In genomic region chr12:73354521-73354920, GRCm38 (mm10) we compare ENCODE assay signal across 21 mouse cellular contexts.
DNase-seq lines count a peak whose midpoint lies in the region; ATAC-seq and TF ChIP-seq lines count a peak whose summit lies in the region.
"Had no signal": no experiment of that assay in that cellular context is flagged by ENCODE, and none has a peak within 500 bp of the region (broad histone marks: within the 10 kb centered on the region; RNA-seq: fewer than 3 reads in every experiment).

No protein-coding gene starts in this region.

- DNase-seq in cerebellum, postnatal 10 days, result peak; percentile 51 to 67
- no peak for DNase-seq in cerebellum, adult 9-10 months
- peak; percentile 66 for DNase-seq in midbrain, embryonic 11.5 days (ENCODE audit: low spot score, missing footprints)
- DNase-seq in midbrain, embryonic 10.5 days (ENCODE audit: low spot score), result no peak
- DNase-seq in brain, embryonic 14.5 days (ENCODE audit: low read depth), result peak; percentile 59
- DNase-seq: cerebellum, adult 18-20 months; gastrocnemius, postnatal 25 days; heart, adult 18-20 months; heart, postnatal 10 days; kidney, adult 9 months; lung, postnatal 14 days; thymus, adult 18-20 months; thymus, postnatal 4 days had no signal

- H3K4me1 ChIP-seq in kidney, embryonic 15.5 days, result peaks cover 16% of the 10 kb centered on the region
- peaks cover 16% of the 10 kb centered on the region for H3K4me1 ChIP-seq in kidney, embryonic 16.5 days (ENCODE audit: insufficient read depth, low read length)
- H3K4me1 ChIP-seq in midbrain, embryonic 11.5 days (ENCODE audit: control insufficient read depth, insufficient read depth, low read length), result no peaks in the 10 kb centered on the region
- H3K4me1 ChIP-seq in midbrain, embryonic 10.5 days, result peaks cover 16% of the 10 kb centered on the region

- no peak overlapping the region for H3K9ac ChIP-seq in kidney, embryonic 15.5 days
- H3K9ac ChIP-seq in kidney, embryonic 16.5 days (replicated peaks; ENCODE audit: low read length), result no peak overlapping the region
- H3K9ac ChIP-seq in midbrain, embryonic 11.5 days (ENCODE audit: low read length), result no peak overlapping the region
- H3K9ac ChIP-seq: embryonic facial prominence, embryonic 15.5 days; heart, embryonic 12.5 days; hindbrain, embryonic 13.5 days; midbrain, embryonic 13.5 days had no signal

- no peak overlapping the region for H3K4me3 ChIP-seq in kidney, embryonic 15.5 days (replicated peaks)
- no peak overlapping the region for H3K4me3 ChIP-seq in kidney, embryonic 16.5 days (ENCODE audit: low read length)
- H3K4me3 ChIP-seq in midbrain, embryonic 11.5 days (ENCODE audit: low read depth, low read length), result no peak overlapping the region
- H3K4me3 ChIP-seq in midbrain, embryonic 10.5 days, result no peak overlapping the region
- H3K4me3 ChIP-seq: embryonic facial prominence, embryonic 15.5 days; heart, embryonic 12.5 days; hindbrain, embryonic 13.5 days; midbrain, embryonic 13.5 days had no signal

- TF ChIP-seq POLR2A in brain, embryonic 14.5 days (IDR thresholded peaks at IDR 0.05; ENCODE audit: borderline replicate concordance, extremely low read depth, insufficient read depth, insufficient read length, poor library complexity, severe bottlenecking), result no peak

- WGBS in kidney, embryonic 15.5 days, result 62% methylated on average over 4 of the region's 4 CpGs
- 56% methylated on average over 4 of the region's 4 CpGs for WGBS in kidney, embryonic 16.5 days
- 76% methylated on average over 4 of the region's 4 CpGs for WGBS in midbrain, embryonic 11.5 days
- WGBS in midbrain, embryonic 10.5 days, result 84% methylated on average over 4 of the region's 4 CpGs

- 0 out of 2 replicates have a peak, but pooled peaks have one; percentile 29 for ATAC-seq in kidney, embryonic 15.5 days (replicated peaks; ENCODE audit: low FRiP score)
- no peak for ATAC-seq in kidney, embryonic 16.5 days (ENCODE audit: low FRiP score, low TSS enrichment)
- no peak for ATAC-seq in midbrain, embryonic 11.5 days (ENCODE audit: low FRiP score)
- ATAC-seq: CD4-positive, CD25-positive, alpha-beta regulatory T cell, adult 4 months; inflammation-experienced regulatory T-cells, adult 6 months; midbrain, embryonic 13.5 days had no signal

- H3K27ac ChIP-seq in kidney, embryonic 15.5 days, result no peak overlapping the region
- no peak overlapping the region for H3K27ac ChIP-seq in kidney, embryonic 16.5 days (ENCODE audit: low read length)
- no peak overlapping the region for H3K27ac ChIP-seq in midbrain, embryonic 11.5 days (ENCODE audit: low read depth, low read length)
- no peak overlapping the region for H3K27ac ChIP-seq in midbrain, embryonic 10.5 days (replicated peaks)
- H3K27ac ChIP-seq: embryonic facial prominence, embryonic 15.5 days; hindbrain, embryonic 13.5 days; midbrain, embryonic 13.5 days had no signal

- H3K4me2 ChIP-seq in kidney, embryonic 15.5 days, result no peak overlapping the region
- H3K4me2 ChIP-seq in kidney, embryonic 16.5 days (replicated peaks; ENCODE audit: low read depth, low read length), result no peak overlapping the region
- no peak overlapping the region for H3K4me2 ChIP-seq in midbrain, embryonic 11.5 days
- H3K4me2 ChIP-seq: embryonic facial prominence, embryonic 15.5 days; heart, embryonic 12.5 days; hindbrain, embryonic 13.5 days; midbrain, embryonic 13.5 days had no signal

- no peaks in the 10 kb centered on the region for H3K9me3 ChIP-seq in kidney, embryonic 15.5 days (replicated peaks)
- H3K9me3 ChIP-seq in kidney, embryonic 16.5 days (ENCODE audit: low read length), result no peaks in the 10 kb centered on the region
- H3K9me3 ChIP-seq in midbrain, embryonic 11.5 days (ENCODE audit: control insufficient read depth, low read length), result no peaks in the 10 kb centered on the region
- no peaks in the 10 kb centered on the region for H3K9me3 ChIP-seq in midbrain, embryonic 10.5 days (replicated peaks)
- H3K9me3 ChIP-seq: embryonic facial prominence, embryonic 15.5 days; heart, embryonic 12.5 days; hindbrain, embryonic 13.5 days; midbrain, embryonic 13.5 days had no signal

- no peaks in the 10 kb centered on the region for H3K27me3 ChIP-seq in kidney, embryonic 15.5 days
- H3K27me3 ChIP-seq in kidney, embryonic 16.5 days (ENCODE audit: insufficient read depth, low read length), result no peaks in the 10 kb centered on the region
- no peaks in the 10 kb centered on the region for H3K27me3 ChIP-seq in midbrain, embryonic 11.5 days (ENCODE audit: control insufficient read depth, insufficient read depth, low read length)
- no peaks in the 10 kb centered on the region for H3K27me3 ChIP-seq in midbrain, embryonic 10.5 days (ENCODE audit: low read depth, poor library complexity, severe bottlenecking)
- H3K27me3 ChIP-seq: embryonic facial prominence, embryonic 15.5 days; heart, embryonic 12.5 days; hindbrain, embryonic 13.5 days; midbrain, embryonic 13.5 days had no signal

- no peak for TF ChIP-seq CTCF in brain, embryonic 14.5 days (IDR thresholded peaks at IDR 0.05; ENCODE audit: borderline replicate concordance, extremely low read depth, insufficient read depth, insufficient read length)

- H3K36me3 ChIP-seq in kidney, embryonic 15.5 days, result no peaks in the 10 kb centered on the region
- no peaks in the 10 kb centered on the region for H3K36me3 ChIP-seq in kidney, embryonic 16.5 days (ENCODE audit: insufficient read depth, low read length)
- no peaks in the 10 kb centered on the region for H3K36me3 ChIP-seq in midbrain, embryonic 11.5 days (ENCODE audit: control insufficient read depth, insufficient read depth, low read length)
- H3K36me3 ChIP-seq in midbrain, embryonic 10.5 days, result no peaks in the 10 kb centered on the region
- H3K36me3 ChIP-seq: embryonic facial prominence, embryonic 15.5 days; heart, embryonic 12.5 days had no signal

Comparison
In these comparisons a context has a peak if more than half of its experiments do, and no peak if none do; other contexts are left out.
1. DNase-seq: peak in cerebellum, postnatal 10 days (2 of 2), midbrain, embryonic 11.5 days (single experiment) and brain, embryonic 14.5 days (single experiment); none in cerebellum, adult 9-10 months (single experiment) and midbrain, embryonic 10.5 days (single experiment).